Mouse (Mus musculus): ENCODE data around the gene Rab10.

DNA sequence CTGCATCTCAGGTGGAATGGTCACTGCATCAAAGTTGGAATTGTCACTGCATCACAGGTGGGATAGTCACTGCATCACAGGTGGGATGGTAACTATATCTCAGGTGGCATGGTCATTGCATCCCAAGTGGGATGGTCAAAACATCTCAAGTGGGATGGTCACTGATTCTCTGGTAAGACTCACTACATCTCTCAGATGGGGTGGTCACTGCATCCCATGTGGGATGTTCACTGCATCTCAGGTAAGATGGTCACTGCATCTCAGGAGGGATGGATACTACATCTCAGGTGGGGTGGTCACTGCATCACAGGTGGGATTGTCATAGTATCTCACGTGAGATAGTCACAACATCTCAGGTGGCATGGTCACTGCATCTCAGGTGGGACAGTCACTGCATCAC is 75.7 kb downstream of the Rab10 start:
- TF ChIP-seq CTCF (IDR thresholded peaks at IDR 0.05; ENCODE audit: insufficient read depth, low read depth, low read length): no peak
- TF ChIP-seq POLR2A (IDR thresholded peaks at IDR 0.05; ENCODE audit: insufficient read depth, low read depth, low read length): no peak

Data from olfactory bulb, adult 2 months (tissue).